Mouse (Mus musculus) heart, adult 11 months (tissue): Measurements from ENCODE around the gene Dbndd1.
"Not testable (repeated sequence)": the region's sequence is repeated elsewhere in the genome, so short reads cannot be mapped to it uniquely, and the experiment has no call there.

Experiments
- DNase-seq: peaks from one replicate; pipeline ENCODE4 v3.0.0; 2022

Dbndd1 gene

GRCm38 (mm10) chr8:123514781-123515539 is at the start of gene Dbndd1:
TSS of gene Dbndd1 (minus strand) at chr8:123515463.
- DNase-seq = peak; percentile 92

DNA sequence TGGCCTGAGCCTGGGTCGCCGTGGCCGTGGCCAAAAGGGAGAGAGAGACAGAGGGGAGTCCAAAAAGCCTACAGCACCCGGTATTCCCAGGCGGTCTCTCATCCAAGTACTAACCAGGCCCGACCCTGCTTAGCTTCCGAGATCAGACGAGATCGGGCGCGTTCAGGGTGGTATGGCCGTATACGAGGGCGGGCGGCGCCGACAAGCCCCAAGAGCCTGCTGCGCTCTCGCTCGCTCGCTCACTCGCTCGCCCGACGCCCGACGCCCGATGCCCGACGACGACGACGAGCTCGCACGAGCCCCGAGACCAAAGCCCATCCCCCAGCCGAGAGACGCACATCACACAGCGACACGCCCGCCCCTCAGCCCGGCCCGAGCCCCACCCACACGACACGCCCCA is 49.0 kb upstream of the Dbndd1 start:
- not testable (repeated sequence) for DNase-seq

DNA sequence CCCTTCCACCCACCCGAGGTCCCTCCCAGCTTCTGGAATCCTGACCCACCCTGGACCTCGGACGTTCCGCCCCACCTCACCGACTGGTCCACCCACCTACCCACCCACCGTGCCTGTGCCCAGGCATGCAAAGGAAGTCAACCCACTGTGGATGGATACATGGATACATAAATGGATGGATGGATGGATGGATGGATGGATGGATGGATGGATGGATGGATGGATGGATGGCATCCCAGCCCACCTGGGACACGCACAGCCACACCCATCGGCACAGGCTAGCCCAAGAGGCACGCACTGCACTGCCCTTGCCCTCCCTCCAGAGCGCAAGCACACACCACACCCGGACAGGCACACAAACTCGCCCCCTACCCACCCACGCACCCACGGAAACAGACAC is 22.4 kb upstream of the Dbndd1 start:
- DNase-seq = peak; percentile 96

- peak; percentile 51 for DNase-seq
Observed at GRCm38 (mm10) chr8:123536990-123537380, 21.7 kb upstream of the Dbndd1 start.

DNA sequence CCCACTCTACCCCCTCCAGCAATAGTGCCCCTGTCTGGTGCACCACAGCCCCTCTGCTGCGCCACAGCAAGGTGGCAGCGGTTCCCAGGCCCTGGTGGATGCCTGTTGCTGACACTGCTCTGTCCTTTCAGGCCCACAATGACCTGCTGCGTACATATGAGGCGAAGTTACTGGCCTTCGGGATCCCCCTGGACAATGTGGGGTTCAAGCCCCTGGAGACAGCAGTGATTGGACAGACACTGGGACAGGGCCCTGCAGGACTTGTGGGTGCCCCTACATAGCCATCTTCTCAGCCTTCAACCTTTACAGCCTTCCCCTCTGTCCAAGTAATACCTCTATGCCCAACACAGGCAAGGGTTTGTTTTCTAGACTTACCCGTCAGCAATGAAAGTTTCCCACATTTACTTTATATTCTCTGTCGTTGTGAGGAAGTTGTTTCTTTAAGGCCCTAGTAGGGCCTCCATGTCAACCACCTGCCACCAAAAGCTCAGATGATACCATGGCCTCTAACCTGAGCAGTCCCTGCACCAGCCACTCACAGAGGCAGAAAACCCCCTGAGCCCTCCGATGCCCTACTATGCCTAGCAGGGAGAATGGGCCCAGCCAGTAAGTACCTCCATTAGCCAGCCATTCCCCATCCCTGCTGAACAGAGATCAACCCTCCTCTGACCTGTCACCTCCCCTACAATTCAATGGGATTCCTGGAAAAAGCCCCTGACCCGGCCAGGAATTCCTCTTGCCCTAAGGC is 21.2 kb upstream of the Dbndd1 start:
- DNase-seq = peak; percentile 82

DNA sequence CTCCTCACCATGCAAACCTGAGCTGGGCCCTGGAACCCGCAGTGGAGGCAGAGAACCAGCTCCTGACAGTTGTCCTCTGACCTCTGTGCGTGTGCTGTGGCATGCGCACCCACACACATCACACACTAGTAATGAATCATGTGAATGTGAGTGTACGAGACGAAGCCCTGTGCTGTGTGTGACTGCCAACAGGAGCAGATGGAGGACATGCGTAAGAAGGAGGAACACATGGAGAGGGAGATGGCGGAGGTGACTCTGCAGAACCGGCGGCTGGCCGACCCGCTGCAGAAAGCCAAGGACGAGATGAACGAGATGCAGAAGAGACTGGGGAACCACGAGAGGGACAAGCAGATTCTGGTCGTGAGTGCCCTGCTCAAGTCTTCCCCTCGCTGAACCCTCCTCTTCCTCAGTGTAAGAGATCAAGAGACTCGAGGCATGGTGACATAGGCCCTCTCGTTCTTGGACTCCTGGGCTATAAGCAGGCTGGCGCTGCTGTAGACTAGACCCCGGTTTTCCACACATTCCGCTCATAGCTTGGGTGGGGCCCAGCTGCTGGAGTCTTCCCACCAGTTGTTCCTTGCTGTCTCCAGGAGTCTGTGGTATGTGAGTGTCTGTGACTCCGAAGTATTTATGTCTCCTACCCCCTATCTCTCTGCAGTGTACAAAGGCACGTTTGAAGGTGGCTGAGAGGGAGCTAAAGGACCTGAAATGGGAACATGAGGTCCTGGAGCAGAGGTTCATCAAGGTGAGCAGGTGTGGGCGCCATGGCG is 12.6 kb upstream of the Dbndd1 start:
- no peak for DNase-seq

- DNase-seq = not testable (repeated sequence)
Observed at GRCm38 (mm10) chr8:123520048-123520447, 4.8 kb upstream of the Dbndd1 start.

GRCm38 (mm10) chr8:123518667-123519066 is 3.4 kb upstream of the Dbndd1 start, which contains the start of gene Gas8:
TSS of gene Gas8 (plus strand) at chr8:123518834.
- DNase-seq = peak; percentile 99

GRCm38 (mm10) chr8:123518172-123518571 is 2.9 kb upstream of the Dbndd1 start:
- DNase-seq = no peak

DNA sequence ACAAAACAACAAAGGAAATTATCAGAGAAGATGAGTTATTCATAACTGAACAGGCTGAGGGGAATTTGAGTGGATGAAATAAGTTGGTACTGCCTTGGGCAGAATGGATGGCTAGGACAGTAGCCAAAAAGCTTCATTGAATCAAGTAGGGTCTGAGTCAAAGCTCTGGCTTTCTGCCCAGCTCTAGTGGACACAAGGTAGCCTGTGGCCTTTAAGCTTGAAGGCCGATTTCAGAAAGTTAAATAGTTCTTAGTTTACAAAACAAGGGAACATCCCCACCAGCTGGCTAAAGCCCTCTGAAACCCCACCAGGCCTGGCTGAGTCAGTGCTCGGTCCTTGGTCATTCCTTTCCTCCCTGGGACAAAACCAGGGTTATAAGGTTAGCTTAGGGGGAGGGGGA is 1.3 kb upstream of the Dbndd1 start:
- no peak for DNase-seq

DNA sequence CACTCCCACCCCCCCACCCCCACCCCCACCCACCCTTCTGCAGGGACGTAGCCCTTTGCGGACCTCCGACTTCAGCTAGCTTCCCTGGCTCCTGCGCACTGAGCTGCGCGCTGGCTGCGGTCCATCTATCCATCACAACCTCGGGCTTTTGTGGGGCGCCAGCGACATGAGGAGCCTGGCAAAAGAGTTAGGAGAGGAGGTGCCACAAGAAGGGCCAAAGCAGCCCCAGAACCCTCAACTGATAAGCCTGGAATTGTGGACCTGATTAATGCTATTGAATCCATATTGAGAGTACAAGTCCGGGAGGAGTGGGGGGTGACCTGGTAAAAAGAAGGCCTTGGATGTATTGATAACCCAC is 256 bp upstream of the Dbndd1 start:
- no peak for DNase-seq

GRCm38 (mm10) chr8:123514136-123514535 is 1.1 kb downstream of the Dbndd1 start:
- no peak for DNase-seq

- no peak for DNase-seq
Observed at GRCm38 (mm10) chr8:123510819-123511218, 4.4 kb downstream of the Dbndd1 start.

- no peak for DNase-seq
Observed at GRCm38 (mm10) chr8:123507153-123507552, 8.1 kb downstream of the Dbndd1 start.

DNA sequence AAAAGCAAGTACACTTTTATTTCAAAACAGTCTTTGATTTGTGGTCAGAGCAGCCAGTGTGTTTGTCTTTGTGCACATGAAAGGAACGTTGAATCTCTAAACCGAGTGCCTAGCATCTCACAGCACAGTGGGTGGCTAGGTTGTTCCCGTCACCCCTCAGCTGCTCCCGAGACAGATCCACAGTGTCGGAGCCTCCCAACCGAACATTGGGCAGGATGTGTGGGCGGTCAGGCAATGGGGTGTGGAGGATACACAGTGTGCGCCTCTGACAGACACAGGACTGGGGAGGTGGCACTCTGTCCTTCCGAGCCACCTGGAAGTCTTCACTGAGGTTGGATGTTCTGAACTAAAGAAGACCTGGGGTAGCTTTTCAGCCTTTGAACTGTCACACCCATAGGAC is 9.6 kb downstream of the Dbndd1 start:
- no peak for DNase-seq

DNA sequence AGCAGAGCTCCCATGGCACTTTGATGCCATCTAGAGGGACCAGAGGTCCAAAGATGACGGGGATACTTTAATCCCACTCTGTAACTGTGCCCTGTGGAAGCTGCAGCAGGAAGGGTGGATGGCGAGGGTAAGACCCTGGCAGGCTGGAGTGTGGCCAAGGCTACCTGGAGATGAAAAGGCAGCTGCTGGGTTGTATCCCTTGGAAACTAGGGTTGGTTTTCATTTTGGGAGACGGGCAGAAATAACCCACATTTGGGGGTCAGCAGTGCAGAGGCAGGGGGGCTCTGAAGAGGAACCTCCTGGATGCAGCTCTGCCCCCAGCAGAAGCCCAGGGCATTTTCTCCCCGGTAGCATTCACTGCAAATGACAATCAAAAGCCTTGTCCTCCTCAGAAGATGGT is 10.0 kb downstream of the Dbndd1 start:
- DNase-seq = peak; percentile 87

DNA sequence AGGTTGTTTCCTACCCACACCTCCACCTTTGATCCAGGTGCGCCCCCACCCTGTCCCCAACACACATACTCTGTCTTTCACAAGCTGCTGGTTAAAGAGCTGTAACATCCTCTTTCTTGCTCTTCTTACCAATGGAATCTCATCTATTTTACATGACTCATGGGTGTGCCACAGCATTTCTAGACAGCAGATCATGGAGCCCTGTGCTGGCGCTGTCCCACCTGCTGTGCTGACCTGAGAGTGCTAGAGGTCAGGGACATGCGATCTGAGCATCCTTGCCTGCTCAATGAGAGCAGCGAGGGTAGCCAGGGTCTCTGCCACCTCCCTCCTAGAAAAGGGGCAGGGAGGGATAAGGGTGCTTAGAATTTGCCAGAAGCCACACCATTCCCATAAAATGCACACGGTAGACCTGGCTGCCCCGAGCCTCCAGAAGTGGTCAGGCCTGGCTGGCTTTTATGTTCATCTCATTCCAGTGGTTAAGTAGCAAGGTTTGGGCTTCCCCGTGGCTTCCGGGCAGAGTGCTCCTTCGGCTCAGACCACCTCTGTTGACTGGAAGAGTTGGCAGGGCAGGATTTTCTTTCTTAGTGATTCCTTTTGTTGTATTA is 10.6 kb downstream of the Dbndd1 start:
- no peak for DNase-seq

- DNase-seq = peak; percentile 86
Observed at GRCm38 (mm10) chr8:123503801-123504467, 11.3 kb downstream of the Dbndd1 start.

DNA sequence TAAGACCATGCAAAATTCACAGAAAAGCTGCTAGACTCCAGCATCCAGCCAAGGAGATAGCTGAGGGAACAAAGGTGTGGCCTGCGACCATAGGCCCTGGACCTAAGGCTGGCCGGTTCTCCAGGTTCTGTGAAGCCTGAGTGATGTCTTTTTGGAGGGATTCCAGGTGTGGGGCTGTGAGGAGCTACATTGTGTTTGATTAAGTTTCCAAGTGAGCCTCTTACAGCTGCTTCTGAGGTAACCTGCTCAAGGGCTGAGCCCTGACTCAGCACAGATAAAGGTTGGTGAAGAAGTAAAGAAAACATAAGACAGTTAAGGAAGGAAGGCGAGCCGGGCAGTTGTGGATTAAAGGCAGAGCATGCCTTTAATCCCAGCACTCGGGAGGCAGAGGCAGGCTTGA is 13.1 kb downstream of the Dbndd1 start:
- DNase-seq = no peak

- DNase-seq = no peak
Observed at GRCm38 (mm10) chr8:123499556-123499955, 15.7 kb downstream of the Dbndd1 start.

- DNase-seq = no peak
Observed at GRCm38 (mm10) chr8:123498963-123499362, 16.3 kb downstream of the Dbndd1 start.

- DNase-seq = no peak
Observed at GRCm38 (mm10) chr8:123497699-123498098, 17.6 kb downstream of the Dbndd1 start.

DNA sequence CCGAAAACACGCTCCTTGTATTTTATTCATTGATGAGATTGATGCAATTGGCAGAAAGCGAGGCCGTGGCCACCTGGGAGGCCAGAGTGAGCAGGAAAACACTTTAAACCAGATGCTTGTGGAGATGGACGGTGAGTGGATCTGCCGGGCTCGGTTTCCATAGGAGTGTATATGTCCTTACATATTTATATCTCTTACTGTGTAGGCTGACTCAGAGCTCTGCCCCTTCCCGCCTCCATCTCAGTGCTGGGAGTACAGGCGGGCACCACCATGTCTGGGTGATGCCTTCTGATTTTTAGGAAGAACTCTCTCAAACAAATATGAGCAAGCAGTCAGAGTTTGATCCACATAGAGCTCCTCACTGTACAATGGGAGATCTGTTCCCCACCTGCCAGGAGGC is 22.4 kb downstream of the Dbndd1 start:
- no peak for DNase-seq
